Mouse (Mus musculus) CH12.LX (cell line): ENCODE data around the gene Papss1.

ENCODE experiments used
- CHD1 ChIP-seq: IDR thresholded peaks from 2 replicates; pipeline ENCODE4 v1.6.1; 2012; ENCODE audit warnings: low read depth, low read length, improper control_type of control experiment, inconsistent platforms
- CTCF ChIP-seq, 2 experiments: IDR thresholded peaks in 1 of 2; conservative IDR thresholded peaks in 1 of 2; 2 replicates each; pipeline ENCODE4 v1.5.1; 2011 to 2012; ENCODE audit warnings: low read depth in 2 of 2, low read length in 2 of 2, improper control_type of control experiment in 1 of 2, inconsistent platforms in 1 of 2, mild to moderate bottlenecking in 1 of 2, moderate library complexity in 1 of 2
- HCFC1 ChIP-seq: IDR thresholded peaks from 2 replicates; pipeline ENCODE4 v1.6.1; 2012; ENCODE audit warnings: low read depth, mild to moderate bottlenecking, inconsistent platforms, low read length, improper control_type of control experiment
- MAX ChIP-seq: IDR thresholded peaks from 2 replicates; pipeline ENCODE4 v1.6.1; 2011; ENCODE audit warnings: low read length, improper control_type of control experiment
- MEF2A ChIP-seq: IDR thresholded peaks from 2 replicates; pipeline ENCODE4 v1.6.1; 2014; ENCODE audit warnings: low read depth, mild to moderate bottlenecking, inconsistent platforms, low read length, improper control_type of control experiment, borderline replicate concordance
- POLR2A ChIP-seq: IDR thresholded peaks from 2 replicates; pipeline ENCODE4 v1.6.1; 2011; ENCODE audit warnings: low read depth, mild to moderate bottlenecking, improper control_type of control experiment, low read length
- RAD21 ChIP-seq: IDR thresholded peaks from 2 replicates; pipeline ENCODE4 v1.6.1; 2011; ENCODE audit warnings: low read depth, mild to moderate bottlenecking, low read length, improper control_type of control experiment, moderate library complexity
- SMC3 ChIP-seq: IDR thresholded peaks from 2 replicates; pipeline ENCODE4 v1.6.1; 2011; ENCODE audit warnings: low read depth, low read length, improper control_type of control experiment
- TCF12 ChIP-seq: IDR thresholded peaks from 2 replicates; pipeline ENCODE4 v1.6.1; 2014; ENCODE audit warnings: low read depth, mild to moderate bottlenecking, inconsistent platforms, low read length, improper control_type of control experiment
- UBTF ChIP-seq: IDR thresholded peaks from 2 replicates; pipeline ENCODE4 v1.6.1; 2012; ENCODE audit warnings: low read depth, mild to moderate bottlenecking, inconsistent platforms, low read length, improper control_type of control experiment, moderate library complexity
- USF1 ChIP-seq: IDR thresholded peaks from 2 replicates; pipeline ENCODE4 v1.6.1; 2014; ENCODE audit warnings: low read depth, mild to moderate bottlenecking, inconsistent platforms, low read length, improper control_type of control experiment
- ZMIZ1 ChIP-seq: IDR thresholded peaks from 2 replicates; pipeline ENCODE4 v1.6.1; 2012; ENCODE audit warnings: low read depth, mild to moderate bottlenecking, inconsistent platforms, low read length, improper control_type of control experiment

- TF ChIP-seq POLR2A (no peak), CTCF (conservative IDR thresholded peaks at IDR 0.05 in 1 of 2, IDR thresholded peaks at IDR 0.05 in 1 of 2; ENCODE audit: low read depth in 2 of 2, low read length in 2 of 2) (no peak), TCF12 (no peak), MAX (no peak), MEF2A (no peak), UBTF (no peak), RAD21 (no peak), SMC3 (no peak), CHD1 (no peak), HCFC1 (no peak), ZMIZ1 (no peak), USF1 (no peak)
Observed at GRCm38 (mm10) chr3:131645203-131645602, 80.6 kb downstream of the Papss1 start.
